In the genomic region with DNA sequence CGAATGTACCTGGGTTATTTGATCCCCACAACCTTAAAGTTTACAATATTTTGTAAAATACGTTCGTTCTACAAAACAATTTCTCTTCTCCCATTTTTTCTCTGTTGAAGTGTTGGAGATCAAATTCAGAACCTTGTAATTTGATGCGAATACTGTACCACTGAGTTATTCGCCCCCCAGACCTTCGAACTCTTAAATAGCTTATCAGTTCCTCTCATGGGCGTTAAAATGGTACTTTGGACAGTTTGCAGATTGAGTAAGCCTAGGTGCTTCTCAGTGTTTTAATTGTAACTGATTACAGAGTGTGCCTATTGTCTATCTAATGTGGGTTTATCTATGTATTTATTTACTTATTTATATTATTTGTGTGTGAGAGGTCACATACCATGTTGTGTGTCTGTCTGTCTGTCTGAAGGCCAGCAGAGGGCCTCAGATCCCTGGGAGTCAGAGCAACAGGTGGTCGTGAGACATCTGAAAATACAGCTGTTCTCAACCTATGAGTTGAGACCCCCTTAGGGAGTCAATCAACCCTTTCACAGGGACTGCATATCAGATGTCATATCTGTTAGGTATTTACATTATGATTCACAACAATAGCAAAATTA, we compare ENCODE assay signal across 8 mouse cellular contexts. TPM values are rescaled to one million over a fixed set of nuclear protein-coding genes. Genes with fewer than 3 reads are reported as not detected.
DNase-seq lines count a peak whose midpoint lies in the region; ATAC-seq and TF ChIP-seq lines count a peak whose summit lies in the region.

No protein-coding gene starts in this region.

- no peak for ATAC-seq in midbrain, embryonic 14.5 days (ENCODE audit: low FRiP score, low TSS enrichment)

- no peak overlapping the region for H3K9ac ChIP-seq in midbrain, embryonic 14.5 days (replicated peaks; ENCODE audit: low read length)

- H3K4me2 ChIP-seq in midbrain, embryonic 14.5 days (ENCODE audit: low read length) = peak overlapping the region; percentile 69; the same call in 1 of the 2 replicates

- TF ChIP-seq CTCF in kidney, adult 2 months (conservative IDR thresholded peaks at IDR 0.05; ENCODE audit: insufficient read depth, insufficient read length, low read depth, low read length) = peak; percentile 18; the same call in 1 of the 2 replicates

- H3K4me1 ChIP-seq in kidney, adult 2 months (ENCODE audit: control insufficient read depth, insufficient read depth, low read length) = peaks cover 12% of the 10 kb centered on the region
- peaks cover 17% of the 10 kb centered on the region for H3K4me1 ChIP-seq in midbrain, embryonic 14.5 days (ENCODE audit: control insufficient read depth, insufficient read depth, low read length)

- H3K4me3 ChIP-seq in kidney, adult 2 months (ENCODE audit: insufficient read depth, low read depth, low read length) = no peak overlapping the region
- H3K4me3 ChIP-seq in midbrain, embryonic 14.5 days (replicated peaks; ENCODE audit: low read depth, low read length) = no peak overlapping the region

- 65% methylated on average over 8 of the region's 8 CpGs for WGBS in kidney, adult 2 months
- 78% methylated on average over 8 of the region's 8 CpGs for WGBS in midbrain, embryonic 14.5 days

- no peaks in the 10 kb centered on the region for H3K36me3 ChIP-seq in kidney, adult 2 months (ENCODE audit: control insufficient read depth, insufficient read depth, low read length)
- H3K36me3 ChIP-seq in midbrain, embryonic 14.5 days (ENCODE audit: control insufficient read depth, insufficient read depth, low read length) = no peaks in the 10 kb centered on the region

- no peaks in the 10 kb centered on the region for H3K9me3 ChIP-seq in midbrain, embryonic 14.5 days (ENCODE audit: control insufficient read depth, low read length)

- intact Hi-C loops in left cerebral cortex, postnatal 25 days (cut with DNase I) = no loop called here

- no peak for DNase-seq in kidney, adult 2 months
- no peak for DNase-seq in kidney, adult 18-20 months
- peak; percentile 27 for DNase-seq in MEL-GATA-1-ER (ENCODE audit: extremely low read depth, low read depth)
- DNase-seq in embryo, embryonic 11 days = peak; percentile 12
- DNase-seq in midbrain, embryonic 14.5 days = peak; percentile 18
- DNase-seq in left cerebral cortex, postnatal 25 days (ENCODE audit: low spot score in 2 of 2) = no peak
- DNase-seq in adrenal gland, postnatal 14 days = no peak
- DNase-seq in layer of hippocampus, adult 18-20 months (ENCODE audit: low spot score in 2 of 2) = no peak

- TF ChIP-seq POLR2A in kidney, adult 2 months (IDR thresholded peaks at IDR 0.05; ENCODE audit: low read depth, low read length) = no peak

- no peak overlapping the region for H3K27ac ChIP-seq in kidney, adult 2 months (ENCODE audit: insufficient read depth, low read depth, low read length)
- H3K27ac ChIP-seq in midbrain, embryonic 14.5 days (replicated peaks; ENCODE audit: low read depth, low read length) = no peak overlapping the region

- H3K27me3 ChIP-seq in kidney, adult 2 months (replicated peaks; ENCODE audit: control insufficient read depth, insufficient read depth, low read length) = no peaks in the 10 kb centered on the region
- H3K27me3 ChIP-seq in midbrain, embryonic 14.5 days (ENCODE audit: control insufficient read depth, insufficient read depth, low read length) = no peaks in the 10 kb centered on the region

RNA-seq across cellular contexts. Expression of gene Adss, which starts 0.9 kb away (rescaled TPM):
- 19.9 and 25.3 TPM in 2 replicates for polyA plus RNA-seq in kidney, adult 2 months (2012; rRNA removed)
- 47.0 and 54.3 TPM in 2 replicates for polyA plus RNA-seq in midbrain, embryonic 14.5 days (2014; fragmentation: Nextera tagmentation; extraction: Ambion mirVana)
- 10 to 100 TPM; 68.8 to 69.2 TPM for total RNA-seq in left cerebral cortex, postnatal 25 days (2021)
- 54.3 and 64.7 TPM in 2 replicates for total RNA-seq in adrenal gland, postnatal 14 days (2021)
- 10 to 100 TPM; 65.9 to 68.9 TPM for total RNA-seq in layer of hippocampus, adult 18-20 months (2021)

Comparison
In these comparisons a context has a peak if more than half of its experiments do, and no peak if none do; other contexts are left out.
1. DNase-seq: peak in MEL-GATA-1-ER (single experiment), embryo, embryonic 11 days (single experiment) and midbrain, embryonic 14.5 days (single experiment); none in kidney, adult 2 months (single experiment), kidney, adult 18-20 months (single experiment), left cerebral cortex, postnatal 25 days (0 of 2), adrenal gland, postnatal 14 days (single experiment) and layer of hippocampus, adult 18-20 months (0 of 2).